Mouse (Mus musculus) urinary bladder, adult 2 months (tissue): ENCODE measurements around the gene Mstn. TPM values are rescaled to one million over a fixed set of nuclear protein-coding genes. Genes with fewer than 3 reads are reported as not detected.

ENCODE experiments used
- DNase-seq: peaks from one replicate; pipeline ENCODE4 v3.0.0; 2022; ENCODE audit warnings: low spot score
- polyA plus RNA-seq: library from polyadenylated mRNA; depleted of rRNA; stranded (reverse); fragments of >200 nt; gene quantifications from 2 replicates; pipeline ENCODE4 v1.2.3, GENCODE M21; 2012; rRNA removed

The Mstn gene
- polyA plus RNA-seq, 1 experiment, result 0.21 TPM

DNA sequence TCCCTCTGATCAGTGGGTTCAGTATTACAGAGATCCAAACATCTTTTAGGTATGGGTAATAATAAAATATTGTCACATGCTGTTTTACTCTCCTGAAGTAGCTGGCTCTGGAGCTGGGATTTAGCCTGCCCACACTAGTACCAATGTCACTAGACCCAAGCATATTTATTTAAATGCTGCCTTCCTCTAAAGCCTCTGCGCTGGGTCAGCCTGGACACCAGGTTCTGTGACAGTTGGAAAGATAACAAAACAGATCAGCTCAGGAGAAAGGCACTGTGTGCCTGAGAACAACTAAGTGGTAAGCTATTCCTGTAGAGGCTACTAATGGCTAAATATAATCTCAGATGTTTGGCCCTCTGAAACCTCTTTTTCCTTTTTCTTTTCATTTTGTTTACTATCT is 49.1 kb downstream of the Mstn start:
- no peak for DNase-seq

Other genes with a start within 250 kb of the Mstn start
- gene Inpp1, start 244.0 kb upstream of the Mstn start, polyA plus RNA-seq, result 11.6 and 12.8 TPM in 2 replicates
- 23.4 and 28.6 TPM in 2 replicates for gene Hibch, start 216.7 kb upstream of the Mstn start, polyA plus RNA-seq
- gene 1700019D03Rik, start 41.5 kb upstream of the Mstn start, polyA plus RNA-seq, result 8.2 and 10.2 TPM in 2 replicates
- gene 1700019A02Rik, start 126.0 kb downstream of the Mstn start, polyA plus RNA-seq, result not detected in 2 replicates
- gene Pms1, start 235.4 kb downstream of the Mstn start, polyA plus RNA-seq, result 2.5 and 3.0 TPM in 2 replicates
- 34.4 and 43.8 TPM in 2 replicates for gene Ormdl1, start 235.5 kb downstream of the Mstn start, polyA plus RNA-seq
- gene Gm28778, start 235.5 kb downstream of the Mstn start, polyA plus RNA-seq, result not detected in 2 replicates